In the genomic region with DNA sequence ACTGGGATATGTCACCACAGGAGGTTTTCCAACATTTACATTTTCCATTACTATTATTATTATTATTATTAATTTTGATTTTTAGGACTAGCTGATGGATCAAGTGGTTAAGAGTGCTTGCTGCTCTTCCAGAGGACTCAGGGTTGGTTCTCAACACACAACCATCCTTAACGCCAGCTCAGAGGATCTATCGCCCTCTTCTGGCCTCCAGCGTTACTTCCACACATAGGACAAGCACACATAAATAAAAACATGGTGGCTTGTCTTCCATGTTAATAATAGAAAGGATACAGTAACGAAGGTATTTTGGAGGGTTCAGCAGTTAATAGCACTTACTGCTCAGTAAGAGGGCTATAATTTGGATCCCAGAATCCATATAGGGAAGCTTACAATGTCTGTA, we compare ENCODE assay signal across 16 mouse cellular contexts. TPM values are rescaled to one million over a fixed set of nuclear protein-coding genes. Genes with fewer than 3 reads are reported as not detected.
"Had no signal": no experiment of that assay in that cellular context is flagged by ENCODE, and none has a peak within 500 bp of the region (broad histone marks: within the 10 kb centered on the region; RNA-seq: fewer than 3 reads in every experiment).

No protein-coding gene starts in this region.

- H3K27me3 ChIP-seq: kidney, embryonic 15.5 days; midbrain, embryonic 13.5 days; neural tube, embryonic 12.5 days had no signal

- ATAC-seq: liver, embryonic 12.5 days; midbrain, embryonic 13.5 days had no signal

- H3K4me1 ChIP-seq: liver, embryonic 12.5 days had no signal

- DNase-seq: kidney, adult 18-20 months; kidney, postnatal 25 days; lung, embryonic 14.5 days; thymus, adult 18-20 months; thymus, postnatal 14 days had no signal

- H3K27ac ChIP-seq: limb, embryonic 15.5 days; liver, embryonic 12.5 days; midbrain, embryonic 13.5 days; neural tube, embryonic 12.5 days had no signal

- H3K4me2 ChIP-seq: limb, embryonic 15.5 days; liver, embryonic 12.5 days; lung, embryonic 14.5 days; midbrain, embryonic 13.5 days; neural tube, embryonic 12.5 days had no signal

- H3K9me3 ChIP-seq: kidney, embryonic 15.5 days; limb, embryonic 15.5 days; liver, embryonic 12.5 days; midbrain, embryonic 13.5 days; neural tube, embryonic 12.5 days had no signal

- H3K9ac ChIP-seq: kidney, embryonic 15.5 days; limb, embryonic 15.5 days; liver, embryonic 12.5 days; lung, embryonic 14.5 days; midbrain, embryonic 13.5 days; neural tube, embryonic 12.5 days had no signal

- H3K4me3 ChIP-seq: kidney, embryonic 15.5 days; limb, embryonic 15.5 days; liver, embryonic 12.5 days; midbrain, embryonic 13.5 days; neural tube, embryonic 12.5 days had no signal

- H3K36me3 ChIP-seq: kidney, embryonic 15.5 days; limb, embryonic 15.5 days; liver, embryonic 12.5 days; midbrain, embryonic 13.5 days; neural tube, embryonic 12.5 days had no signal

RNA-seq across cellular contexts. Expression of gene Gjb5, which starts 16.7 kb away (rescaled TPM):
- total RNA-seq: layer of hippocampus, postnatal 14 days; left cerebral cortex, adult 18-20 months; left cerebral cortex, postnatal 25 days; megakaryocyte progenitor cell, adult 5-6 weeks; monocyte, adult 5-6 weeks; neutrophil, adult 5-6 weeks had no signal

RNA-seq across cellular contexts. Expression of gene Gjb4, which starts 20.8 kb away (rescaled TPM):
- total RNA-seq: layer of hippocampus, postnatal 14 days; left cerebral cortex, adult 18-20 months; left cerebral cortex, postnatal 25 days; megakaryocyte progenitor cell, adult 5-6 weeks; monocyte, adult 5-6 weeks; neutrophil, adult 5-6 weeks had no signal
- polyA plus RNA-seq: liver, embryonic 12.5 days; lung, embryonic 14.5 days; neural tube, embryonic 12.5 days had no signal

RNA-seq across cellular contexts. Expression of gene Gjb3, which starts 44.0 kb away (rescaled TPM):
- total RNA-seq: monocyte, adult 5-6 weeks; neutrophil, adult 5-6 weeks had no signal
- polyA plus RNA-seq: liver, embryonic 12.5 days had no signal
